Mouse (Mus musculus) liver, postnatal 0 days (tissue): ENCODE measurements around the gene Mlec.
"Not testable (repeated sequence)": the region's sequence is repeated elsewhere in the genome, so short reads cannot be mapped to it uniquely, and the experiment has no call there.

Source experiments
- CTCF ChIP-seq: sonication (generic); IDR thresholded peaks from 2 replicates; pipeline ENCODE4 v1.5.1; 2016; ENCODE audit warnings: antibody characterized with exemption, low read depth
- EP300 ChIP-seq: IDR thresholded peaks from 2 replicates; pipeline ENCODE4 v1.6.1; 2016; ENCODE audit warnings: antibody characterized with exemption, low read depth, mild to moderate bottlenecking

- not testable (repeated sequence) for TF ChIP-seq CTCF, EP300
These were observed 54.7 kb downstream of the Mlec start for GRCm38 (mm10) chr5:115103253-115103652.
